ENCODE assay signal across 13 mouse cellular contexts in the genomic region with DNA sequence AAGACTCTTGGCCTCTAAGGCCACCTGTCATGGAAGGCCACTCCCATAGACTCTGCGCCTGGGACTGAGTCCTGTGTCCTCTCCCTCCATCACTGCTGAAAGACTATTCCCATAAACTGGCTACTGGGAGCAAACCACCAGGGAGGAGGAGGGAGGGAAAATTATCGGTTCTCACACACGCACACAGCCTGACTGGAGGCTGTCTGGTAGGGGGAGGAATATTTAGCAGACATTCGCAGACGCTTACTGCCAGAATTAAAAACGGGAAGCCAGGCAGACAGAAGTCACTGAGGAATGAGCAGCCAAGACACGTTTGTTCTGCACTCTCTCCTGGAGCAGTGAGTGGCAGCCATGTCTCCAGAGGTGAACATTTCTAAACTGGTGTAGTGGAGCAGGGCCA. TPM values are rescaled to one million over a fixed set of nuclear protein-coding genes. Genes with fewer than 3 reads are reported as not detected.
DNase-seq lines count a peak whose midpoint lies in the region; ATAC-seq and TF ChIP-seq lines count a peak whose summit lies in the region.
"Had no signal": no experiment of that assay in that cellular context is flagged by ENCODE, and none has a peak within 500 bp of the region (broad histone marks: within the 10 kb centered on the region; RNA-seq: fewer than 3 reads in every experiment).

No protein-coding gene starts in this region.

- H3K4me2 ChIP-seq in heart, embryonic 16.5 days (ENCODE audit: low read depth, low read length): no peak overlapping the region
- no peak overlapping the region for H3K4me2 ChIP-seq in stomach, postnatal 0 days (replicated peaks; ENCODE audit: low read depth)
- H3K4me2 ChIP-seq in hindbrain, embryonic 12.5 days (replicated peaks): no peak overlapping the region
- H3K4me2 ChIP-seq: liver, embryonic 11.5 days had no signal

- peaks cover 78% of the 10 kb centered on the region for H3K4me1 ChIP-seq in heart, embryonic 16.5 days (ENCODE audit: control insufficient read depth, insufficient read depth, low read length)
- H3K4me1 ChIP-seq in stomach, postnatal 0 days (replicated peaks; ENCODE audit: control insufficient read depth, insufficient read depth): no peaks in the 10 kb centered on the region; the same call in 1 of the 2 replicates
- peaks cover 66% of the 10 kb centered on the region for H3K4me1 ChIP-seq in hindbrain, embryonic 12.5 days

- peak; percentile 97 for DNase-seq in heart, adult 11 months
- no peak for DNase-seq in heart, postnatal 36 days
- peak; percentile 51 for DNase-seq in right cerebral cortex, adult 18-20 months
- DNase-seq in right cerebral cortex, postnatal 25 days: no peak
- DNase-seq in stomach, postnatal 0 days (ENCODE audit: low spot score): no peak
- no peak for DNase-seq in cerebellum, postnatal 25 days
- DNase-seq: adrenal gland, postnatal 10 days; cerebellum, adult 2 months; gastrocnemius, postnatal 14 days had no signal

- H3K9me3 ChIP-seq in heart, embryonic 16.5 days (replicated peaks; ENCODE audit: control insufficient read depth, low read length): no peaks in the 10 kb centered on the region
- no peaks in the 10 kb centered on the region for H3K9me3 ChIP-seq in stomach, postnatal 0 days (ENCODE audit: control insufficient read depth, low read length)
- no peaks in the 10 kb centered on the region for H3K9me3 ChIP-seq in hindbrain, embryonic 12.5 days (replicated peaks)
- H3K9me3 ChIP-seq: midbrain, embryonic 10.5 days had no signal

- intact Hi-C loops in heart, postnatal 36 days (cut with DNase I): loop anchor here (2.0 kb wide), 1 partner anchor 23 kb away; no protein-coding TSS in a partner anchor

- 0 out of 2 replicates have a peak, but pooled peaks have one; percentile 1 for TF ChIP-seq CTCF in stomach, postnatal 0 days (IDR thresholded peaks at IDR 0.05; ENCODE audit: low read depth)

- no peak for TF ChIP-seq EP300 in stomach, postnatal 0 days (optimal IDR thresholded peaks at IDR 0.05)

- no peaks in the 10 kb centered on the region for H3K27me3 ChIP-seq in heart, embryonic 16.5 days (ENCODE audit: control insufficient read depth, insufficient read depth, low read length)
- H3K27me3 ChIP-seq in stomach, postnatal 0 days (ENCODE audit: control insufficient read depth, insufficient read depth, low read length): no peaks in the 10 kb centered on the region
- no peaks in the 10 kb centered on the region for H3K27me3 ChIP-seq in hindbrain, embryonic 12.5 days

- H3K4me3 ChIP-seq in heart, embryonic 16.5 days (ENCODE audit: low read length): no peak overlapping the region
- H3K4me3 ChIP-seq in stomach, postnatal 0 days (ENCODE audit: low read depth, low read length): no peak overlapping the region
- no peak overlapping the region for H3K4me3 ChIP-seq in hindbrain, embryonic 12.5 days
- H3K4me3 ChIP-seq: midbrain, embryonic 10.5 days had no signal

- WGBS in heart, embryonic 16.5 days: 21% methylated on average over 7 of the region's 7 CpGs
- whole genome bisulfite sequencing in stomach, postnatal 0 days: 37% methylated on average over 7 of the region's 7 CpGs
- 51% methylated on average over 7 of the region's 7 CpGs for WGBS in hindbrain, embryonic 12.5 days

- no peaks in the 10 kb centered on the region for H3K36me3 ChIP-seq in heart, embryonic 16.5 days (ENCODE audit: control insufficient read depth, insufficient read depth)
- H3K36me3 ChIP-seq in stomach, postnatal 0 days (ENCODE audit: control insufficient read depth, insufficient read depth, low read length): no peaks in the 10 kb centered on the region
- peaks cover 15% of the 10 kb centered on the region for H3K36me3 ChIP-seq in hindbrain, embryonic 12.5 days

- H3K9ac ChIP-seq in heart, embryonic 16.5 days (ENCODE audit: low read length): peak overlapping the region; percentile 28; the same call in 1 of the 2 replicates
- H3K9ac ChIP-seq in stomach, postnatal 0 days (ENCODE audit: low read length): no peak overlapping the region
- H3K9ac ChIP-seq in hindbrain, embryonic 12.5 days: no peak overlapping the region

- H3K27ac ChIP-seq in heart, embryonic 16.5 days (ENCODE audit: low read length): peak overlapping the region; percentile 83
- no peak overlapping the region for H3K27ac ChIP-seq in stomach, postnatal 0 days (replicated peaks)
- no peak overlapping the region for H3K27ac ChIP-seq in hindbrain, embryonic 12.5 days

- peak; percentile 80 for ATAC-seq in heart, embryonic 16.5 days (replicated peaks; ENCODE audit: extremely low read depth, insufficient read depth, low FRiP score)
- ATAC-seq in stomach, postnatal 0 days (ENCODE audit: low FRiP score, low TSS enrichment): no peak
- no peak for ATAC-seq in hindbrain, embryonic 12.5 days (ENCODE audit: low FRiP score)

RNA-seq across cellular contexts. Expression of a gene that starts 35.9 kb away (rescaled TPM):
- 10 to 100 TPM; 36.4 to 40.7 TPM for total RNA-seq in heart, postnatal 36 days (2021)
- polyA plus RNA-seq in heart, embryonic 16.5 days (2015; fragmentation: Nextera tagmentation; extraction: Ambion mirVana): 19.9 and 24.4 TPM in 2 replicates
- 3.1 and 3.6 TPM in 2 replicates for polyA plus RNA-seq in stomach, postnatal 0 days (2015; fragmentation: Nextera tagmentation; extraction: Ambion mirVana)
- 36.4 and 37.5 TPM in 2 replicates for polyA plus RNA-seq in hindbrain, embryonic 12.5 days (2016; fragmentation: Nextera tagmentation; extraction: Ambion mirVana)

Comparison
In these comparisons a context has a peak if more than half of its experiments do, and no peak if none do; other contexts are left out.
1. DNase-seq: peak in heart, adult 11 months (single experiment) and right cerebral cortex, adult 18-20 months (single experiment); none in heart, postnatal 36 days (0 of 2), right cerebral cortex, postnatal 25 days (single experiment), stomach, postnatal 0 days (single experiment) and cerebellum, postnatal 25 days (0 of 2).